Mouse (Mus musculus): ENCODE results near the gene Srsf7. TPM values are rescaled to one million over a fixed set of nuclear protein-coding genes. Genes with fewer than 3 reads are reported as not detected.
"Not testable (repeated sequence)": the region's sequence is repeated elsewhere in the genome, so short reads cannot be mapped to it uniquely, and the experiment has no call there.

Gene Srsf7
- polyA plus RNA-seq, 1 experiment from 2014 or later: 756 TPM

GRCm38 (mm10) chr17:80220131-80220530 is 13.0 kb upstream of the Srsf7 start:
- Histone ChIP-seq H3K4me3 (ENCODE audit: low read length) (no peak overlapping the region), H3K36me3 (ENCODE audit: control insufficient read depth, insufficient read depth, low read length) (no peaks in the 10 kb centered on the region), H3K4me1 (ENCODE audit: control insufficient read depth, insufficient read depth, low read length) (no peaks in the 10 kb centered on the region), H3K9ac (ENCODE audit: low read depth, low read length) (no peak overlapping the region), H3K4me2 (replicated peaks; ENCODE audit: low read depth, low read length) (no peak overlapping the region), H3K27me3 (ENCODE audit: control insufficient read depth, insufficient read depth, low read length) (no peaks in the 10 kb centered on the region), H3K27ac (ENCODE audit: low read depth, low read length) (no peak overlapping the region), H3K9me3 (ENCODE audit: control insufficient read depth, low read length) (no peaks in the 10 kb centered on the region)
- ATAC-seq (ENCODE audit: low FRiP score, low TSS enrichment): no peak
- 60% methylated on average over 2 of the region's 2 CpGs for WGBS

- not testable (repeated sequence) for H3K9ac ChIP-seq (ENCODE audit: low read depth, low read length); H3K27ac ChIP-seq (ENCODE audit: low read depth, low read length); H3K9me3 ChIP-seq (ENCODE audit: control insufficient read depth, low read length); H3K4me1 ChIP-seq (ENCODE audit: control insufficient read depth, insufficient read depth, low read length); H3K4me2 ChIP-seq (replicated peaks; ENCODE audit: low read depth, low read length); H3K27me3 ChIP-seq (ENCODE audit: control insufficient read depth, insufficient read depth, low read length); H3K4me3 ChIP-seq (ENCODE audit: low read length); ATAC-seq (ENCODE audit: low FRiP score, low TSS enrichment); H3K36me3 ChIP-seq (ENCODE audit: control insufficient read depth, insufficient read depth, low read length)
- WGBS: 92% methylated on average over 4 of the region's 4 CpGs
These were observed 6.9 kb upstream of the Srsf7 start for GRCm38 (mm10) chr17:80213998-80214397.

- Histone ChIP-seq H3K9ac (ENCODE audit: low read depth, low read length) (peak overlapping the region; percentile 99), H3K4me1 (ENCODE audit: control insufficient read depth, insufficient read depth, low read length) (peaks cover 7% of the 10 kb centered on the region; the same call in 1 of the 2 replicates), H3K9me3 (ENCODE audit: control insufficient read depth, low read length) (no peaks in the 10 kb centered on the region), H3K4me2 (replicated peaks; ENCODE audit: low read depth, low read length) (peak overlapping the region; percentile 75), H3K27me3 (ENCODE audit: control insufficient read depth, insufficient read depth, low read length) (no peaks in the 10 kb centered on the region), H3K27ac (ENCODE audit: low read depth, low read length) (peak overlapping the region; percentile 99), H3K4me3 (ENCODE audit: low read length) (peak overlapping the region; percentile 90), H3K36me3 (ENCODE audit: control insufficient read depth, insufficient read depth, low read length) (peaks cover 39% of the 10 kb centered on the region)
- under 1% methylated on average over 36 of the region's 36 CpGs for WGBS
- ATAC-seq (ENCODE audit: low FRiP score, low TSS enrichment): peak; percentile 63
These were observed 821 bp downstream of the Srsf7 start for GRCm38 (mm10) chr17:80206301-80206670.

- H3K27me3 ChIP-seq (ENCODE audit: control insufficient read depth, insufficient read depth, low read length): no peaks in the 10 kb centered on the region
- peak overlapping the region; percentile 75 for H3K4me2 ChIP-seq (replicated peaks; ENCODE audit: low read depth, low read length)
- no peak for ATAC-seq (ENCODE audit: low FRiP score, low TSS enrichment)
- H3K9me3 ChIP-seq (ENCODE audit: control insufficient read depth, low read length): no peaks in the 10 kb centered on the region
- peak overlapping the region; percentile 99 for H3K9ac ChIP-seq (ENCODE audit: low read depth, low read length)
- peak overlapping the region; percentile 90 for H3K4me3 ChIP-seq (ENCODE audit: low read length)
- 15% methylated on average over 5 of the region's 5 CpGs for WGBS
- 0 out of 2 replicates have a peak overlapping the region, but pooled peaks have one; percentile 99 for H3K27ac ChIP-seq (ENCODE audit: low read depth, low read length)
- H3K36me3 ChIP-seq (ENCODE audit: control insufficient read depth, insufficient read depth, low read length): peaks cover 44% of the 10 kb centered on the region
- peaks cover 7% of the 10 kb centered on the region; the same call in 1 of the 2 replicates for H3K4me1 ChIP-seq (ENCODE audit: control insufficient read depth, insufficient read depth, low read length)
These were observed 1.4 kb downstream of the Srsf7 start for GRCm38 (mm10) chr17:80205657-80206056.

- no peak overlapping the region for H3K9ac ChIP-seq (ENCODE audit: low read depth, low read length)
- ATAC-seq (ENCODE audit: low FRiP score, low TSS enrichment): 0 out of 2 replicates have a peak, but pooled peaks have one; percentile 52
- H3K27ac ChIP-seq (ENCODE audit: low read depth, low read length): no peak overlapping the region
- WGBS: 85% methylated on average over 3 of the region's 3 CpGs
- H3K4me3 ChIP-seq (ENCODE audit: low read length): no peak overlapping the region
- no peaks in the 10 kb centered on the region for H3K9me3 ChIP-seq (ENCODE audit: control insufficient read depth, low read length)
- peaks cover 7% of the 10 kb centered on the region; the same call in 1 of the 2 replicates for H3K4me1 ChIP-seq (ENCODE audit: control insufficient read depth, insufficient read depth, low read length)
- no peak overlapping the region for H3K4me2 ChIP-seq (replicated peaks; ENCODE audit: low read depth, low read length)
- no peaks in the 10 kb centered on the region for H3K27me3 ChIP-seq (ENCODE audit: control insufficient read depth, insufficient read depth, low read length)
- H3K36me3 ChIP-seq (ENCODE audit: control insufficient read depth, insufficient read depth, low read length): peaks cover 70% of the 10 kb centered on the region
These were observed 7.8 kb downstream of the Srsf7 start for GRCm38 (mm10) chr17:80199160-80199778.

GRCm38 (mm10) chr17:80193075-80193474 is 14.0 kb downstream of the Srsf7 start:
- Histone ChIP-seq H3K27me3 (ENCODE audit: control insufficient read depth, insufficient read depth, low read length) (no peaks in the 10 kb centered on the region), H3K4me3 (ENCODE audit: low read length) (no peak overlapping the region), H3K27ac (ENCODE audit: low read depth, low read length) (no peak overlapping the region), H3K9me3 (ENCODE audit: control insufficient read depth, low read length) (no peaks in the 10 kb centered on the region), H3K36me3 (ENCODE audit: control insufficient read depth, insufficient read depth, low read length) (peaks cover 21% of the 10 kb centered on the region), H3K9ac (ENCODE audit: low read depth, low read length) (no peak overlapping the region), H3K4me1 (ENCODE audit: control insufficient read depth, insufficient read depth, low read length) (no peaks in the 10 kb centered on the region), H3K4me2 (replicated peaks; ENCODE audit: low read depth, low read length) (no peak overlapping the region)
- no peak for ATAC-seq (ENCODE audit: low FRiP score, low TSS enrichment)
- WGBS: 64% methylated on average over 5 of the region's 5 CpGs

GRCm38 (mm10) chr17:80183615-80184014 is 23.5 kb downstream of the Srsf7 start:
- WGBS: 73% methylated on average over 9 of the region's 10 CpGs
- Histone ChIP-seq H3K4me3 (ENCODE audit: low read length) (no peak overlapping the region), H3K36me3 (ENCODE audit: control insufficient read depth, insufficient read depth, low read length) (no peaks in the 10 kb centered on the region), H3K27me3 (ENCODE audit: control insufficient read depth, insufficient read depth, low read length) (no peaks in the 10 kb centered on the region), H3K4me1 (ENCODE audit: control insufficient read depth, insufficient read depth, low read length) (no peaks in the 10 kb centered on the region), H3K27ac (ENCODE audit: low read depth, low read length) (no peak overlapping the region), H3K9ac (ENCODE audit: low read depth, low read length) (no peak overlapping the region), H3K4me2 (replicated peaks; ENCODE audit: low read depth, low read length) (no peak overlapping the region), H3K9me3 (ENCODE audit: control insufficient read depth, low read length) (no peaks in the 10 kb centered on the region)
- ATAC-seq (ENCODE audit: low FRiP score, low TSS enrichment): no peak

GRCm38 (mm10) chr17:80180468-80180867 is 26.6 kb downstream of the Srsf7 start:
- no peak overlapping the region for H3K27ac ChIP-seq (ENCODE audit: low read depth, low read length)
- no peak overlapping the region for H3K9ac ChIP-seq (ENCODE audit: low read depth, low read length)
- H3K36me3 ChIP-seq (ENCODE audit: control insufficient read depth, insufficient read depth, low read length): no peaks in the 10 kb centered on the region
- no peaks in the 10 kb centered on the region for H3K9me3 ChIP-seq (ENCODE audit: control insufficient read depth, low read length)
- H3K4me2 ChIP-seq (replicated peaks; ENCODE audit: low read depth, low read length): no peak overlapping the region
- peak; percentile 47; the same call in 1 of the 2 replicates for ATAC-seq (ENCODE audit: low FRiP score, low TSS enrichment)
- no peak overlapping the region for H3K4me3 ChIP-seq (ENCODE audit: low read length)
- H3K4me1 ChIP-seq (ENCODE audit: control insufficient read depth, insufficient read depth, low read length): no peaks in the 10 kb centered on the region
- H3K27me3 ChIP-seq (ENCODE audit: control insufficient read depth, insufficient read depth, low read length): no peaks in the 10 kb centered on the region

GRCm38 (mm10) chr17:80179959-80180358 is 27.1 kb downstream of the Srsf7 start:
- Histone ChIP-seq H3K27ac (ENCODE audit: low read depth, low read length) (no peak overlapping the region), H3K9me3 (ENCODE audit: control insufficient read depth, low read length) (no peaks in the 10 kb centered on the region), H3K36me3 (ENCODE audit: control insufficient read depth, insufficient read depth, low read length) (no peaks in the 10 kb centered on the region), H3K4me2 (replicated peaks; ENCODE audit: low read depth, low read length) (no peak overlapping the region), H3K4me1 (ENCODE audit: control insufficient read depth, insufficient read depth, low read length) (0 out of 2 replicates have a peak, but pooled peaks cover 2% of the 10 kb centered on the region), H3K9ac (ENCODE audit: low read depth, low read length) (no peak overlapping the region), H3K4me3 (ENCODE audit: low read length) (no peak overlapping the region), H3K27me3 (ENCODE audit: control insufficient read depth, insufficient read depth, low read length) (no peaks in the 10 kb centered on the region)
- peak; percentile 77 for ATAC-seq (ENCODE audit: low FRiP score, low TSS enrichment)
- WGBS: 2% methylated on average over 6 of the region's 6 CpGs

All from kidney, embryonic 14.5 days (tissue).